Mouse (Mus musculus): ENCODE measurements around the gene Tbc1d16. TPM values are rescaled to one million over a fixed set of nuclear protein-coding genes. Genes with fewer than 3 reads are reported as not detected.
"Not testable (repeated sequence)": the region's sequence is repeated elsewhere in the genome, so short reads cannot be mapped to it uniquely, and the experiment has no call there.

Tbc1d16 gene
- 13.9 and 15.3 TPM in 2 replicates for polyA plus RNA-seq (2015; fragmentation: Nextera tagmentation; extraction: Ambion mirVana)

GRCm38 (mm10) chr11:119228091-119228781 is at the start of gene Tbc1d16, which contains the start of gene Ccdc40:
Gene Tbc1d16, minus strand, starts transcription at chr11:119228499.
Gene Ccdc40, plus strand, starts transcription at chr11:119228572.
- H3K27me3 ChIP-seq (replicated peaks) = 0 out of 2 replicates have a peak, but pooled peaks cover 2% of the 10 kb centered on the region
- H3K9me3 ChIP-seq = no peaks in the 10 kb centered on the region
- peak within 1 kb of the TSS; percentile 77 for H3K4me3 ChIP-seq (replicated peaks)
- peak within 1 kb of the TSS; percentile 99 for H3K4me2 ChIP-seq (replicated peaks)
- H3K27ac ChIP-seq = peak within 1 kb of the TSS; percentile 32; the same call in 1 of the 2 replicates
- H3K36me3 ChIP-seq = no peaks in the 10 kb centered on the region
- ATAC-seq = peak; percentile 96
- peaks cover 22% of the 10 kb centered on the region for H3K4me1 ChIP-seq (replicated peaks)
- peak within 1 kb of the TSS; percentile 73 for H3K9ac ChIP-seq
- under 1% methylated on average over 58 of the region's 66 CpGs for WGBS

- Histone ChIP-seq H3K27ac (no peak overlapping the region), H3K36me3 (peaks cover 11% of the 10 kb centered on the region), H3K4me2 (replicated peaks) (no peak overlapping the region), H3K9me3 (no peaks in the 10 kb centered on the region), H3K4me1 (replicated peaks) (peaks cover 5% of the 10 kb centered on the region; the same call in 1 of the 2 replicates), H3K9ac (no peak overlapping the region), H3K27me3 (replicated peaks) (no peaks in the 10 kb centered on the region), H3K4me3 (replicated peaks) (no peak overlapping the region)
- 86% methylated on average over 8 of the region's 8 CpGs for WGBS
- peak; percentile 10; the same call in 1 of the 2 replicates for ATAC-seq
These were observed 45.1 kb upstream of the Tbc1d16 start for GRCm38 (mm10) chr11:119273186-119273930.

GRCm38 (mm10) chr11:119272492-119272891 is 44.2 kb upstream of the Tbc1d16 start:
- WGBS = 60% methylated on average over 3 of the region's 3 CpGs
- H3K36me3 ChIP-seq = peaks cover 11% of the 10 kb centered on the region
- not testable (repeated sequence) for ATAC-seq

GRCm38 (mm10) chr11:119268557-119269195 is 40.4 kb upstream of the Tbc1d16 start:
- H3K4me3 ChIP-seq (replicated peaks) = peak overlapping the region; percentile 72
- H3K9ac ChIP-seq = peak overlapping the region; percentile 83; the same call in 1 of the 2 replicates
- no peaks in the 10 kb centered on the region for H3K27me3 ChIP-seq (replicated peaks)
- H3K36me3 ChIP-seq = peaks cover 9% of the 10 kb centered on the region
- no peaks in the 10 kb centered on the region for H3K9me3 ChIP-seq
- no peak for ATAC-seq
- peaks cover 13% of the 10 kb centered on the region; the same call in 1 of the 2 replicates for H3K4me1 ChIP-seq (replicated peaks)
- no peak overlapping the region for H3K27ac ChIP-seq
- 79% methylated on average over 16 of the region's 16 CpGs for WGBS
- H3K4me2 ChIP-seq (replicated peaks) = peak overlapping the region; percentile 90

More at GRCm38 (mm10) chr11:119272492-119272891, 44.2 kb upstream of the Tbc1d16 start:
- H3K27me3 ChIP-seq (replicated peaks); H3K4me2 ChIP-seq (replicated peaks); H3K4me1 ChIP-seq (replicated peaks); H3K27ac ChIP-seq; H3K4me3 ChIP-seq (replicated peaks); H3K9me3 ChIP-seq; H3K9ac ChIP-seq: not testable (repeated sequence)

GRCm38 (mm10) chr11:119267768-119268556 is 39.7 kb upstream of the Tbc1d16 start, which contains the start of gene Gaa:
Gene Gaa, plus strand, starts transcription at chr11:119267887.
- 2% methylated on average over 52 of the region's 52 CpGs for WGBS
- Histone ChIP-seq H3K27me3 (replicated peaks) (no peaks in the 10 kb centered on the region), H3K9me3 (no peaks in the 10 kb centered on the region), H3K4me1 (replicated peaks) (peaks cover 13% of the 10 kb centered on the region; the same call in 1 of the 2 replicates), H3K9ac (peak within 1 kb of the TSS; percentile 83), H3K27ac (peak within 1 kb of the TSS; percentile 64; the same call in 1 of the 2 replicates), H3K36me3 (peaks cover 4% of the 10 kb centered on the region; the same call in 1 of the 2 replicates), H3K4me3 (replicated peaks) (peak within 1 kb of the TSS; percentile 72), H3K4me2 (replicated peaks) (peak within 1 kb of the TSS; percentile 90)
- ATAC-seq = peak; percentile 92

GRCm38 (mm10) chr11:119267241-119267674 is 39.0 kb upstream of the Tbc1d16 start:
- no peak overlapping the region for H3K4me3 ChIP-seq (replicated peaks)
- H3K9me3 ChIP-seq = no peaks in the 10 kb centered on the region
- no peak overlapping the region for H3K9ac ChIP-seq
- H3K36me3 ChIP-seq = no peaks in the 10 kb centered on the region
- peak; percentile 32 for ATAC-seq
- no peak overlapping the region for H3K27ac ChIP-seq
- H3K27me3 ChIP-seq (replicated peaks) = no peaks in the 10 kb centered on the region
- H3K4me2 ChIP-seq (replicated peaks) = peak overlapping the region; percentile 90
- peaks cover 13% of the 10 kb centered on the region; the same call in 1 of the 2 replicates for H3K4me1 ChIP-seq (replicated peaks)
- 51% methylated on average over 6 of the region's 6 CpGs for WGBS

GRCm38 (mm10) chr11:119265811-119266210 is 37.5 kb upstream of the Tbc1d16 start:
- Histone ChIP-seq H3K4me1 (replicated peaks) (peaks cover 13% of the 10 kb centered on the region; the same call in 1 of the 2 replicates), H3K27me3 (replicated peaks) (no peaks in the 10 kb centered on the region), H3K9me3 (no peaks in the 10 kb centered on the region), H3K27ac (no peak overlapping the region), H3K36me3 (no peaks in the 10 kb centered on the region), H3K4me2 (replicated peaks) (no peak overlapping the region), H3K9ac (no peak overlapping the region), H3K4me3 (replicated peaks) (no peak overlapping the region)
- 76% methylated on average over 7 of the region's 7 CpGs for WGBS
- ATAC-seq = no peak

- ATAC-seq = no peak
- 90% methylated on average over 13 of the region's 13 CpGs for WGBS
- Histone ChIP-seq H3K4me2 (replicated peaks) (no peak overlapping the region), H3K4me3 (replicated peaks) (no peak overlapping the region), H3K36me3 (no peaks in the 10 kb centered on the region), H3K4me1 (replicated peaks) (peaks cover 13% of the 10 kb centered on the region; the same call in 1 of the 2 replicates), H3K9me3 (no peaks in the 10 kb centered on the region), H3K27me3 (replicated peaks) (no peaks in the 10 kb centered on the region), H3K9ac (no peak overlapping the region), H3K27ac (no peak overlapping the region)
These were observed 36.1 kb upstream of the Tbc1d16 start for GRCm38 (mm10) chr11:119264413-119264812.

- WGBS = 81% methylated on average over 8 of the region's 8 CpGs
These were observed 31.7 kb upstream of the Tbc1d16 start for GRCm38 (mm10) chr11:119259977-119260376.

GRCm38 (mm10) chr11:119258572-119259322 is 30.4 kb upstream of the Tbc1d16 start:
- ATAC-seq = peak; percentile 78
- peak overlapping the region; percentile 12 for H3K4me3 ChIP-seq (replicated peaks)
- peak overlapping the region; percentile 34; the same call in 1 of the 2 replicates for H3K27ac ChIP-seq
- H3K36me3 ChIP-seq = no peaks in the 10 kb centered on the region
- peaks cover 3% of the 10 kb centered on the region; the same call in 1 of the 2 replicates for H3K4me1 ChIP-seq (replicated peaks)
- H3K4me2 ChIP-seq (replicated peaks) = peak overlapping the region; percentile 51
- 56% methylated on average over 23 of the region's 23 CpGs for WGBS
- no peaks in the 10 kb centered on the region for H3K9me3 ChIP-seq
- no peaks in the 10 kb centered on the region for H3K27me3 ChIP-seq (replicated peaks)
- no peak overlapping the region for H3K9ac ChIP-seq

More at GRCm38 (mm10) chr11:119259977-119260376, 31.7 kb upstream of the Tbc1d16 start:
- Histone ChIP-seq H3K9me3 (no peaks in the 10 kb centered on the region), H3K27me3 (replicated peaks) (no peaks in the 10 kb centered on the region), H3K27ac (no peak overlapping the region), H3K4me2 (replicated peaks) (no peak overlapping the region), H3K9ac (no peak overlapping the region), H3K36me3 (no peaks in the 10 kb centered on the region), H3K4me1 (replicated peaks) (peaks cover 3% of the 10 kb centered on the region; the same call in 1 of the 2 replicates), H3K4me3 (replicated peaks) (no peak overlapping the region)
- no peak for ATAC-seq
